Mouse (Mus musculus): ENCODE results near the gene Sgms2. TPM values are rescaled to one million over a fixed set of nuclear protein-coding genes. Genes with fewer than 3 reads are reported as not detected.
A peak's percentile ranks its signal among the peaks of the same experiment; 100 is the strongest.
"Not testable (repeated sequence)": the region's sequence is repeated elsewhere in the genome, so short reads cannot be mapped to it uniquely, and the experiment has no call there.

Sgms2 gene
- polyA plus RNA-seq, 1 experiment from 2014 or later = 1.5 TPM

DNA sequence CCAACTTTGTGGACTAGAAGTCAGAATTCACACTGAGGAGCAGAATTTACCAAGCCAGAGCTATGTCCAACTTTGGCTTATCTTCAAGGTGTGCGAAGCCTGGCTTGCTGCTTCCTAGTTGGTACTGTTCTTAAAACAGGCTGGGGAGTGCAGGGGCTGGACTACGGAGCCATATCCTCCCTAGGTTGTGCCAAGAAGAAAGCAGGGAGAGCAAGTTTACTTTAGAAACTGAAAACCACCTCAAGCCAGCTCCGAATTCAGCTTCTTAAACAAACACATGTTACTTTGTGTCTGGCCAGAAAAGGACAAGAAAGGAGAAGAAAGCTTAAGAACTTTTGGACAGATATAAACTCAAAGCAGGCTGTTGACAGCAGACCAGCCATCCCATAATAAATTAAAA lies 150.3 kb downstream of the Sgms2 start:
- Histone ChIP-seq H3K9me3 (replicated peaks; ENCODE audit: control insufficient read depth, low read length) (no peaks in the 10 kb centered on the region), H3K4me2 (ENCODE audit: low read length) (no peak overlapping the region), H3K9ac (ENCODE audit: low read length) (no peak overlapping the region), H3K27me3 (replicated peaks; ENCODE audit: control insufficient read depth, insufficient read depth, low read length) (no peaks in the 10 kb centered on the region), H3K4me3 (ENCODE audit: low read depth, low read length) (no peak overlapping the region), H3K4me1 (ENCODE audit: control insufficient read depth, insufficient read depth, low read length) (no peaks in the 10 kb centered on the region), H3K27ac (ENCODE audit: low read depth, low read length) (no peak overlapping the region), H3K36me3 (ENCODE audit: control insufficient read depth, insufficient read depth, low read length) (no peaks in the 10 kb centered on the region)
- ATAC-seq = no peak
- WGBS = 82% methylated on average over 3 of the region's 3 CpGs
- DNase-seq (ENCODE audit: low spot score) = no peak

DNA sequence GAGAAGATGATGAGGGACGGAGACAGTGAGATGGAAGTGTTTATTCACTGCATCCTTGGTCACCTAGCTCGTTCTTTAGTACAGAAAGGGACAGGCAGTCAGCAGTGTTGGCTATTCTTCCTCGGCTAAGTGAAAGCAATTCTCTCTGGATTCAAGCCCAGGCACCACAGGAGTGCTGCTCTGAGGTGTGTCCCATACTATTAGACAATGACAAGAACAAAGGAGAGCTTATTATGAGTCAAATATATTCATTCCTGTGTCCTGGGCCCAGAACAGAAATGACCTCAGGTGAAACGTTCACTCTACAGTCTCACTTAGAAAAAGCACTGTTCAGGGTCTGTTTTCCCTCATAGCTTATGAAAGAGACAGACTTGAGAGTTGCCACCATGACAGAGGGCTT lies 151.9 kb downstream of the Sgms2 start:
- DNase-seq (ENCODE audit: low spot score) = peak; percentile 19
- Histone ChIP-seq H3K4me2 (ENCODE audit: low read length) (no peak overlapping the region), H3K9ac (ENCODE audit: low read length) (no peak overlapping the region), H3K36me3 (ENCODE audit: control insufficient read depth, insufficient read depth, low read length) (no peaks in the 10 kb centered on the region), H3K27me3 (replicated peaks; ENCODE audit: control insufficient read depth, insufficient read depth, low read length) (no peaks in the 10 kb centered on the region), H3K9me3 (replicated peaks; ENCODE audit: control insufficient read depth, low read length) (no peaks in the 10 kb centered on the region), H3K4me3 (ENCODE audit: low read depth, low read length) (no peak overlapping the region), H3K27ac (ENCODE audit: low read depth, low read length) (no peak overlapping the region), H3K4me1 (ENCODE audit: control insufficient read depth, insufficient read depth, low read length) (no peaks in the 10 kb centered on the region)
- 40% methylated on average over 4 of the region's 4 CpGs for WGBS
- no peak for ATAC-seq

DNA sequence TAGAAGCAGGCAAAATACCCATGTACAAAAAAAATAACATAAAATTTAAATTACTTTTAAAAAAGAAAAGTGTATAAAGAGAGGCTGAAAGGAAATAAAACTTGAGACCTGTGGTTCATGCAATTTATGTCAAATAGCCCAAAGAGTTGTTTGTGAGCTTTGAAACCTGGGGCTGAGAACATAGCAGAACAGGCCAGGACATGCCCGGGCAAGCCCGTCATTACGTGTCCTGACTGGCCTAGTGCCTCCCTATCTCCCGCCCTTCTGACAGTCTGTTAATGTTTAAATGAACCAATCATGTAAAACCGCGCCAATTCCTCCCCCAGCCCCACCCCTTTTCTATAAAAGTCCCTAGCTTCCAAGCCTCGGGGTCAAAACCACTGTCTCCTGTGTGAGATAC lies 153.5 kb downstream of the Sgms2 start:
- not testable (repeated sequence) for H3K9ac ChIP-seq (ENCODE audit: low read length); H3K27ac ChIP-seq (ENCODE audit: low read depth, low read length); H3K4me3 ChIP-seq (ENCODE audit: low read depth, low read length); H3K4me1 ChIP-seq (ENCODE audit: control insufficient read depth, insufficient read depth, low read length); H3K36me3 ChIP-seq (ENCODE audit: control insufficient read depth, insufficient read depth, low read length); ATAC-seq; H3K4me2 ChIP-seq (ENCODE audit: low read length); DNase-seq (ENCODE audit: low spot score); H3K27me3 ChIP-seq (replicated peaks; ENCODE audit: control insufficient read depth, insufficient read depth, low read length); H3K9me3 ChIP-seq (replicated peaks; ENCODE audit: control insufficient read depth, low read length)
- WGBS = 92% methylated on average over 7 of the region's 7 CpGs

DNA sequence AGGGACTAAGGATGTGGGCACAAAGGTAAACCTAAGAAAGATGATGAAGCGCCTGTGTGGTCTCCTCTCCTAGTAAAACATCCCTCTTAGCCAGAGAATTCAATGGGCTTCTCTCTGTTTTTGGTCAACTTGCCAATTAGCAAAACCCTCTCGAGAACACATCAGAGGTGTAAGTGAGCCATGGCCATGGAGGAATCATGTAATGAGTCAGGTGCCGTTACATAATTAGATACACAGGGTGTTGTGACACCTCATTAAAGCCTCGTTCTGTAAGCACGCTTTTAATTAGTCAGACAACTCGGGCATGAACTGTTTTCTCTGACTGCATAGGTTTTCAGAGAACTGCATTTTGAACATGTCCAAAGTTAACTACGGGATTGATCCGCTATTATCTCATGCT lies 154.6 kb downstream of the Sgms2 start:
- no peaks in the 10 kb centered on the region for H3K9me3 ChIP-seq (replicated peaks; ENCODE audit: control insufficient read depth, low read length)
- no peak overlapping the region for H3K4me3 ChIP-seq (ENCODE audit: low read depth, low read length)
- no peaks in the 10 kb centered on the region for H3K4me1 ChIP-seq (ENCODE audit: control insufficient read depth, insufficient read depth, low read length)
- ATAC-seq = peak; percentile 87
- H3K27me3 ChIP-seq (replicated peaks; ENCODE audit: control insufficient read depth, insufficient read depth, low read length) = no peaks in the 10 kb centered on the region
- H3K4me2 ChIP-seq (ENCODE audit: low read length) = no peak overlapping the region
- peak; percentile 78 for DNase-seq (ENCODE audit: low spot score)
- no peaks in the 10 kb centered on the region for H3K36me3 ChIP-seq (ENCODE audit: control insufficient read depth, insufficient read depth, low read length)
- H3K9ac ChIP-seq (ENCODE audit: low read length) = no peak overlapping the region
- H3K27ac ChIP-seq (ENCODE audit: low read depth, low read length) = no peak overlapping the region
- 29% methylated on average over 8 of the region's 8 CpGs for WGBS

DNA sequence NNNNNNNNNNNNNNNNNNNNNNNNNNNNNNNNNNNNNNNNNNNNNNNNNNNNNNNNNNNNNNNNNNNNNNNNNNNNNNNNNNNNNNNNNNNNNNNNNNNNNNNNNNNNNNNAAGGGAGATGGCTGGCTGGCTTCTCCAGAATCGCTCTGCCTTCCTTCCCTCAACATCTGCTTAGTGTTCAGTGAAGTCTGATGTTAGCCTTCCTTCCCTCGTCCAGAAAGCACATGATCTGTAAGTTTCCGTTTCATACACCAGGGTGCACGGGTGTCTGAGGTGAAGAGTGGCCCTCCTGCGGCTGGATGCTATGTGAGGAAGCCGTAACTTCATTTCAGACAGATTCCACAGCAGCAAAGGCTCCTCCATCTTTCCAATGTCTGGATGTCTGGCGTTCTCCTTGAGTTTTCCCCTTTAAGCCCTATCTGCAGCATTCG lies 156.1 kb downstream of the Sgms2 start:
- Histone ChIP-seq H3K4me1 (ENCODE audit: control insufficient read depth, insufficient read depth, low read length) (no peaks in the 10 kb centered on the region), H3K27ac (ENCODE audit: low read depth, low read length) (no peak overlapping the region), H3K4me2 (ENCODE audit: low read length) (no peak overlapping the region), H3K9me3 (replicated peaks; ENCODE audit: control insufficient read depth, low read length) (no peaks in the 10 kb centered on the region), H3K9ac (ENCODE audit: low read length) (no peak overlapping the region), H3K27me3 (replicated peaks; ENCODE audit: control insufficient read depth, insufficient read depth, low read length) (no peaks in the 10 kb centered on the region), H3K4me3 (ENCODE audit: low read depth, low read length) (no peak overlapping the region), H3K36me3 (ENCODE audit: control insufficient read depth, insufficient read depth, low read length) (no peaks in the 10 kb centered on the region)
- WGBS = 84% methylated on average over 8 of the region's 8 CpGs
- ATAC-seq (no peak), DNase-seq (ENCODE audit: low spot score) (no peak)

DNA sequence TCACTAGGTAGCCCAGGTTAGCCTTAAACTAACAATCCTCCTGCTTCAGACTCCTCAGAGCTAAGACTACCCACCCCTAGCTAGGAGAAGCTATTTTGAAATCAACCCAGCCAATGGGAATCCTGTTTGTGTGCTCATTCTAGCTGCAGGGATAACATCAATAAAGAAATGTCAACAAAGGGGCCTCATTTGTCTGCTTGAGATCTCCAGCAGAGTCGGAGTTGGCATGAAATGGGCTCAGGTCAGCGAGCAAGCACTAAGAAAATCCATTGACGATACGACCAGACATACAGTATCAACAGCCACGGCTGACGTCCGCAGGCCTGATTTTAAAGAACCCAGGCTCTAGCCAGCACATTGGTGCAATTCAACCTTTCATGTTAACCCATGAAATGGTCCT lies 164.0 kb downstream of the Sgms2 start:
- no peak for DNase-seq (ENCODE audit: low spot score)
- Histone ChIP-seq H3K9me3 (replicated peaks; ENCODE audit: control insufficient read depth, low read length) (no peaks in the 10 kb centered on the region), H3K4me3 (ENCODE audit: low read depth, low read length) (no peak overlapping the region), H3K27ac (ENCODE audit: low read depth, low read length) (no peak overlapping the region), H3K4me2 (ENCODE audit: low read length) (no peak overlapping the region), H3K36me3 (ENCODE audit: control insufficient read depth, insufficient read depth, low read length) (no peaks in the 10 kb centered on the region), H3K27me3 (replicated peaks; ENCODE audit: control insufficient read depth, insufficient read depth, low read length) (no peaks in the 10 kb centered on the region), H3K4me1 (ENCODE audit: control insufficient read depth, insufficient read depth, low read length) (no peaks in the 10 kb centered on the region), H3K9ac (ENCODE audit: low read length) (no peak overlapping the region)
- no peak for ATAC-seq
- WGBS = 59% methylated on average over 7 of the region's 7 CpGs

DNA sequence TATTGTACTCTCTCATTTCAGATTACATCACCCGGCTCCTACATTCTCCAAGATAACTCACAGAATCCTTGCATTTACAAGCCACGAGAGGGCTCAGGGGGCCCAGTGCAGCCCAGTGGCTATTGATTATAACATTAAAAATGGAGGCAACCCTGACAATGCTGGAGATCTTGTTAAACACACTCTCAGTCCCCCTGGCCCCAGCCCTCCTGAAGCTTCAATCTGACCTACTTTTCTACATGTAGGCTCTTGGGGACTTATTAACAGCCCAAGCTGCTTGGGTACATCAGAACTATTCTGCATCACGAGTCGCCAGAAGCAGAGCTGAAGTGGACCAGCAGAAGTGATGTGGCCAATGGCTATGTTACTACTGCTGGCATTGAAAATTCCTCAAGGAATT lies 164.6 kb downstream of the Sgms2 start:
- no peaks in the 10 kb centered on the region for H3K4me1 ChIP-seq (ENCODE audit: control insufficient read depth, insufficient read depth, low read length)
- no peak overlapping the region for H3K9ac ChIP-seq (ENCODE audit: low read length)
- no peaks in the 10 kb centered on the region for H3K27me3 ChIP-seq (replicated peaks; ENCODE audit: control insufficient read depth, insufficient read depth, low read length)
- no peak overlapping the region for H3K27ac ChIP-seq (ENCODE audit: low read depth, low read length)
- ATAC-seq (no peak), DNase-seq (ENCODE audit: low spot score) (no peak)
- 84% methylated on average over 4 of the region's 4 CpGs for WGBS
- no peak overlapping the region for H3K4me2 ChIP-seq (ENCODE audit: low read length)
- H3K36me3 ChIP-seq (ENCODE audit: control insufficient read depth, insufficient read depth, low read length) = no peaks in the 10 kb centered on the region
- no peak overlapping the region for H3K4me3 ChIP-seq (ENCODE audit: low read depth, low read length)
- H3K9me3 ChIP-seq (replicated peaks; ENCODE audit: control insufficient read depth, low read length) = no peaks in the 10 kb centered on the region

DNA sequence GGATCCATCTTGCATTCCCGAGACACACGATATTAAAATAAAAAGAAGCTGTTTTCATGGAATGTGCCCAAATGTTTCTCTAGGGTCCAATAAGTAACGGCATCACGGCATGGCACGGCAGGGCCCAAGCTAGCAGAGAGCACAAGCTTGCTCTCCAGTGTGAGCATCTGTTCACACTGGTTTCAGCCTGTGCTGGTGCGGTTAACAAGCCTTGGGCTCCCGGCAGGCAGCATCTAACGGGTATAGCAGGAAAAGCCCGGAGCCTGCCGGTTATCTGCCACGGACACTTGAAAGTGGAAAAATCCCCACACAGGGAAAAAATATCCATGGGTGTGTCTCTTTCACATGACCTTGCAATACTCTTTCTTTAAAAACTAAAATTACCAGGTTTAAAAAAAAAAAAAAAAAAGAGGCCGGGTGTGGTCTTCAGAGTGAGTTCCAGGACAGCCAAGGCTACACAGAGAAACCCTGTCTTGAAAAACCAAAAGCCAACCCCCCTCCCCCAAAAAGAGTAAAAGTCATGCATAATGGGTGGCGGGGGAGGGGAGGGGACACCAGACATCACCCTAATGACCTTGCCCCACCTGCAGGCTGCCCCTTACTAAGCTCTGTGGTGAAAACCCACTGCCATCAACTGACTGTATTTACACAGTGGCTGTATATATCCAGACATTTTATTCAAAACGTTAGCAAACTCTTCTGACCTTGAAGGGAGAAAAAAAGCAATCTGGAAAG lies 169.0 kb downstream of the Sgms2 start:
- WGBS = 78% methylated on average over 14 of the region's 14 CpGs
- Histone ChIP-seq H3K4me3 (ENCODE audit: low read depth, low read length) (no peak overlapping the region), H3K27me3 (replicated peaks; ENCODE audit: control insufficient read depth, insufficient read depth, low read length) (no peaks in the 10 kb centered on the region), H3K36me3 (ENCODE audit: control insufficient read depth, insufficient read depth, low read length) (no peaks in the 10 kb centered on the region), H3K4me2 (ENCODE audit: low read length) (no peak overlapping the region), H3K9me3 (replicated peaks; ENCODE audit: control insufficient read depth, low read length) (no peaks in the 10 kb centered on the region), H3K4me1 (ENCODE audit: control insufficient read depth, insufficient read depth, low read length) (no peaks in the 10 kb centered on the region), H3K9ac (ENCODE audit: low read length) (no peak overlapping the region), H3K27ac (ENCODE audit: low read depth, low read length) (no peak overlapping the region)
- ATAC-seq (no peak), DNase-seq (ENCODE audit: low spot score) (no peak)

DNA sequence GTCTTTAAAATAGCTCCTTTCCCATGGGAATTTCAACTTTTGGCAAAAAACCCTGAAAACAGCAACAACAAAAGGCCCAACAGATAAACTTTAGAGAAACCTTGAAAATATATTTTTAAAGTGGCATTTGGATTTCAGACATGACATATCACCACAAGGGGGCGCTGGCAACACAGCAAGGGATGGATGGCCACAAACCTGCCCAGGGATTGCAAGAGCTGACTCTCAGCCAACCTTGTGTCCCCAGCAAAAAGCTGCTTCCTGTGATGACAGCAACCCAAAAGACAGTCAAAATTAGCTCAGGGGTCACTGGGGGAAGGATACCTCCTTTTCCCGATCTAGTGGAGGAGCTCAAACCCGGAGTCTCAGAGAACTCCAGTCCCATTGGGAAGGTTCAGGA lies 171.0 kb downstream of the Sgms2 start:
- Histone ChIP-seq H3K4me1 (ENCODE audit: control insufficient read depth, insufficient read depth, low read length) (no peaks in the 10 kb centered on the region), H3K27ac (ENCODE audit: low read depth, low read length) (no peak overlapping the region), H3K4me2 (ENCODE audit: low read length) (no peak overlapping the region), H3K9ac (ENCODE audit: low read length) (no peak overlapping the region), H3K27me3 (replicated peaks; ENCODE audit: control insufficient read depth, insufficient read depth, low read length) (no peaks in the 10 kb centered on the region), H3K36me3 (ENCODE audit: control insufficient read depth, insufficient read depth, low read length) (no peaks in the 10 kb centered on the region), H3K9me3 (replicated peaks; ENCODE audit: control insufficient read depth, low read length) (no peaks in the 10 kb centered on the region), H3K4me3 (ENCODE audit: low read depth, low read length) (no peak overlapping the region)
- ATAC-seq (peak; percentile 57; the same call in 1 of the 2 replicates), DNase-seq (ENCODE audit: low spot score) (peak; percentile 87)
- WGBS = 10% methylated on average over 3 of the region's 3 CpGs

Measured in forebrain, embryonic 14.5 days (tissue).